Mouse (Mus musculus) ES-E14 (cell line): ENCODE measurements at regions not wholly inside any gene's neighbourhood (a gene's known extent, or its start where the extent isn't known, plus 50 kb on each side); places are given as distances from the start of the nearest gene placed in this dataset.

Experiments
- HCFC1 ChIP-seq: IDR thresholded peaks from 2 replicates; pipeline ENCODE4 v1.6.1; 2012; ENCODE audit warnings: low read length, inconsistent platforms, borderline replicate concordance; ENCODE audit not compliant: insufficient read depth
- MAFK ChIP-seq: IDR thresholded peaks from 2 replicates; pipeline ENCODE4 v1.6.1; 2014; ENCODE audit warnings: mild to moderate bottlenecking, low read depth, low read length, inconsistent platforms; ENCODE audit not compliant: insufficient read depth
- ZNF384 ChIP-seq: IDR thresholded peaks from 2 replicates; pipeline ENCODE4 v1.6.1; 2012; ENCODE audit warnings: low read depth, low read length, inconsistent platforms

GRCm38 (mm10) chr8:41956878-41957277, 540.0 kb upstream of the Frg1 start:
- TF ChIP-seq HCFC1 (no peak), ZNF384 (no peak), MAFK (no peak)
